Mouse (Mus musculus) spleen, adult 2 months (tissue): ENCODE results near the gene Rbl1. TPM values are rescaled to one million over a fixed set of nuclear protein-coding genes. Genes with fewer than 3 reads are reported as not detected.

Source experiments
- DNase-seq, 2 experiments: peaks; one replicate each; pipeline versions ENCODE4 v3.0.0 to v3.0.0-alpha.2; 2012 to 2021; ENCODE audit warnings: low spot score in 2 of 2, low read depth in 1 of 2
- H3K27ac ChIP-seq: fragments of 200-500 bp; 2 replicates; pipeline ENCODE4 v1.5.1; 2012; ENCODE audit warnings: low read length, inconsistent platforms; ENCODE audit not compliant: insufficient read depth
- H3K27me3 ChIP-seq: fragments of 200-500 bp; 2 replicates; pipeline ENCODE4 v1.6.1; 2012; ENCODE audit warnings: mild to moderate bottlenecking, moderate library complexity, low read length, inconsistent platforms; ENCODE audit not compliant: control insufficient read depth, insufficient read depth
- H3K36me3 ChIP-seq: fragments of 200-500 bp; 2 replicates; pipeline ENCODE4 v1.6.1; 2012; ENCODE audit warnings: mild to moderate bottlenecking, low read length, inconsistent platforms; ENCODE audit not compliant: control insufficient read depth, insufficient read depth
- H3K4me1 ChIP-seq: fragments of 200-500 bp; 2 replicates; pipeline ENCODE4 v1.6.1; 2011; ENCODE audit warnings: inconsistent platforms; ENCODE audit not compliant: control insufficient read depth, insufficient read depth, insufficient read length
- H3K4me3 ChIP-seq: fragments of 200-500 bp; 2 replicates; pipeline ENCODE4 v1.5.1; 2011; ENCODE audit warnings: mild to moderate bottlenecking, inconsistent platforms; ENCODE audit not compliant: insufficient read depth, insufficient read length; ENCODE audit errors: extremely low read depth
- CTCF ChIP-seq: fragments of 200-500 bp; IDR thresholded peaks from 2 replicates; pipeline ENCODE4 v1.5.1; 2011; ENCODE audit warnings: mild to moderate bottlenecking, inconsistent platforms; ENCODE audit not compliant: insufficient read depth, insufficient read length, insufficient replicate concordance; ENCODE audit errors: extremely low read depth
- POLR2A ChIP-seq: fragments of 200-500 bp; IDR thresholded peaks from 2 replicates; pipeline ENCODE4 v1.6.1; 2011; ENCODE audit warnings: low read depth, low read length, inconsistent platforms
- WGBS: fragments of 180-500 bp; shearing (Covaris S2); methylation state at CpG from one replicate; pipeline ENCODE4 v1.1.7; 2018; 5-methylcytosine and 5-hydroxymethylcytosine counted together
- polyA plus RNA-seq: library from polyadenylated mRNA; depleted of rRNA; stranded (reverse); fragments of >200 nt; gene quantifications from 2 replicates; pipeline ENCODE4 v1.2.3, GENCODE M21; 2012; rRNA removed

Rbl1 gene
- polyA plus RNA-seq, 1 experiment: 5.0 TPM

GRCm38 (mm10) chr2:157108236-157108635 lies 96.1 kb downstream of the Rbl1 start:
- 27% methylated on average over 4 of the region's 4 CpGs for WGBS
- Histone ChIP-seq H3K36me3 (peaks cover 68% of the 10 kb centered on the region), H3K4me1 (no peaks in the 10 kb centered on the region), H3K27ac (no peak overlapping the region), H3K4me3 (no peak overlapping the region), H3K27me3 (no peaks in the 10 kb centered on the region)
- no peak for TF ChIP-seq CTCF
- TF ChIP-seq POLR2A: no peak
- DNase-seq: no peak

GRCm38 (mm10) chr2:157104454-157104853 lies 99.9 kb downstream of the Rbl1 start:
- Histone ChIP-seq H3K36me3 (peaks cover 71% of the 10 kb centered on the region), H3K27ac (no peak overlapping the region), H3K4me1 (no peaks in the 10 kb centered on the region), H3K4me3 (no peak overlapping the region), H3K27me3 (no peaks in the 10 kb centered on the region)
- TF ChIP-seq CTCF (no peak), POLR2A (no peak)
- WGBS: 93% methylated on average over 8 of the region's 8 CpGs
- no peak for DNase-seq

- Histone ChIP-seq H3K27ac (no peak overlapping the region), H3K36me3 (peaks cover 71% of the 10 kb centered on the region), H3K4me1 (no peaks in the 10 kb centered on the region), H3K4me3 (no peak overlapping the region), H3K27me3 (no peaks in the 10 kb centered on the region)
- no peak for DNase-seq
- 92% methylated on average over 2 of the region's 2 CpGs for WGBS
- TF ChIP-seq POLR2A (no peak), CTCF (no peak)
These were observed 102.1 kb downstream of the Rbl1 start for GRCm38 (mm10) chr2:157102256-157102655.

- no peak overlapping the region for H3K4me3 ChIP-seq
- no peaks in the 10 kb centered on the region for H3K4me1 ChIP-seq
- WGBS: 97% methylated on average over 9 of the region's 9 CpGs
- TF ChIP-seq POLR2A (no peak), CTCF (no peak)
- H3K27ac ChIP-seq: no peak overlapping the region
- peaks cover 69% of the 10 kb centered on the region for H3K36me3 ChIP-seq
- H3K27me3 ChIP-seq: no peaks in the 10 kb centered on the region
- DNase-seq: no peak
These were observed 102.7 kb downstream of the Rbl1 start for GRCm38 (mm10) chr2:157101650-157102049.

- H3K27me3 ChIP-seq: no peaks in the 10 kb centered on the region
- H3K4me1 ChIP-seq: no peaks in the 10 kb centered on the region
- H3K4me3 ChIP-seq: no peak overlapping the region
- H3K27ac ChIP-seq: no peak overlapping the region
- no peak for TF ChIP-seq CTCF
- no peak for TF ChIP-seq POLR2A
- H3K36me3 ChIP-seq: peaks cover 65% of the 10 kb centered on the region
- no peak for DNase-seq
- 95% methylated on average over 12 of the region's 12 CpGs for WGBS
These were observed 104.1 kb downstream of the Rbl1 start for GRCm38 (mm10) chr2:157100319-157100605.

GRCm38 (mm10) chr2:157099532-157100318 lies 104.6 kb downstream of the Rbl1 start:
- Histone ChIP-seq H3K4me3 (no peak overlapping the region), H3K27me3 (no peaks in the 10 kb centered on the region), H3K4me1 (no peaks in the 10 kb centered on the region), H3K36me3 (peaks cover 61% of the 10 kb centered on the region), H3K27ac (no peak overlapping the region)
- 84% methylated on average over 12 of the region's 12 CpGs for WGBS
- DNase-seq: no peak
- TF ChIP-seq POLR2A: no peak
- TF ChIP-seq CTCF: no peak

Other genes with a start within 250 kb of the Rbl1 start
- gene Ndrg3, start 212.5 kb downstream of the Rbl1 start, polyA plus RNA-seq: 30.0 and 30.3 TPM in 2 replicates
- gene Dsn1, start 197.4 kb downstream of the Rbl1 start, polyA plus RNA-seq: 2.8 and 2.9 TPM in 2 replicates
- gene Soga1, start 125.3 kb downstream of the Rbl1 start, polyA plus RNA-seq: 5.3 and 5.4 TPM in 2 replicates
- gene Tldc2, start 117.5 kb downstream of the Rbl1 start, polyA plus RNA-seq: not detected in 2 replicates
- 120 and 145 TPM in 2 replicates for gene Samhd1, start 69.3 kb downstream of the Rbl1 start, polyA plus RNA-seq
- 95.1 and 103 TPM in 2 replicates for gene Rpn2, start 74.5 kb upstream of the Rbl1 start, polyA plus RNA-seq
- gene Mroh8, start 75.0 kb upstream of the Rbl1 start, polyA plus RNA-seq: 0.18 and 0.36 TPM in 2 replicates
- gene Ghrh, start 143.0 kb upstream of the Rbl1 start, polyA plus RNA-seq: not detected in 2 replicates
- 49.6 and 54.8 TPM in 2 replicates for gene Manbal, start 163.1 kb upstream of the Rbl1 start, polyA plus RNA-seq
- gene Src, start 213.9 kb upstream of the Rbl1 start, polyA plus RNA-seq: 14.6 and 14.9 TPM in 2 replicates